Mouse (Mus musculus) G1E (cell line): ENCODE results near the gene Tmem211.

Source experiments
- CTCF ChIP-seq: IDR thresholded peaks from 2 replicates; pipeline ENCODE4 v1.5.1; 2012; ENCODE audit warnings: low read depth, low read length, inconsistent platforms, mixed read lengths
- POLR2AphosphoS5 ChIP-seq: IDR thresholded peaks from 2 replicates; pipeline ENCODE4 v1.6.1; 2012; ENCODE audit warnings: low read depth, low read length, inconsistent platforms; ENCODE audit not compliant: insufficient replicate concordance

- TF ChIP-seq CTCF (no peak), POLR2AphosphoS5 (no peak)
Observed at GRCm38 (mm10) chr5:113208622-113209400, 17.9 kb upstream of the Tmem211 start.
